Mouse (Mus musculus) lung, postnatal 0 days (tissue): ENCODE measurements around the gene Rpl15.

Source experiments
- CTCF ChIP-seq: IDR thresholded peaks from 2 replicates; pipeline ENCODE4 v1.5.1; 2016; ENCODE audit warnings: antibody characterized with exemption, mild to moderate bottlenecking
- EP300 ChIP-seq: IDR thresholded peaks from 2 replicates; pipeline ENCODE4 v1.6.1; 2016; ENCODE audit warnings: antibody characterized with exemption, mild to moderate bottlenecking, control low read depth

GRCm38 (mm10) chr14:18285476-18285875, 14.3 kb upstream of the Rpl15 start:
- TF ChIP-seq CTCF (no peak), EP300 (no peak)
